15 mouse cellular contexts compared by ENCODE assay signal in genomic region chr9:91384693-91385560, GRCm38 (mm10). TPM values are rescaled to one million over a fixed set of nuclear protein-coding genes. Genes with fewer than 3 reads are reported as not detected.
A peak's percentile ranks its signal among the peaks of the same experiment; 100 is the strongest.
DNase-seq lines count a peak whose midpoint lies in the region; ATAC-seq and TF ChIP-seq lines count a peak whose summit lies in the region.
"Had no signal": no experiment of that assay in that cellular context is flagged by ENCODE, and none has a peak within 500 bp of the region (broad histone marks: within the 10 kb centered on the region; RNA-seq: fewer than 3 reads in every experiment).

No protein-coding gene starts in this region.

- no peak overlapping the region for H3K27ac ChIP-seq in intestine, embryonic 14.5 days (ENCODE audit: low read depth)
- no peak overlapping the region for H3K27ac ChIP-seq in intestine, postnatal 0 days (ENCODE audit: low read depth, low read length)
- peak overlapping the region; percentile 94 for H3K27ac ChIP-seq in hindbrain, embryonic 12.5 days
- peak overlapping the region; percentile 71 for H3K27ac ChIP-seq in midbrain, embryonic 14.5 days (replicated peaks; ENCODE audit: low read depth, low read length)
- no peak overlapping the region for H3K27ac ChIP-seq in kidney, adult 2 months (ENCODE audit: insufficient read depth, low read depth, low read length)
- H3K27ac ChIP-seq: embryonic facial prominence, embryonic 15.5 days; heart, embryonic 13.5 days; liver, embryonic 15.5 days; stomach, postnatal 0 days had no signal

- H3K4me2 ChIP-seq in intestine, embryonic 14.5 days (ENCODE audit: low read length), result no peak overlapping the region
- no peak overlapping the region for H3K4me2 ChIP-seq in intestine, postnatal 0 days (replicated peaks; ENCODE audit: low read depth)
- H3K4me2 ChIP-seq in hindbrain, embryonic 12.5 days (replicated peaks), result peak overlapping the region; percentile 79
- H3K4me2 ChIP-seq in midbrain, embryonic 14.5 days (ENCODE audit: low read length), result peak overlapping the region; percentile 59
- H3K4me2 ChIP-seq: embryonic facial prominence, embryonic 15.5 days; heart, embryonic 13.5 days; liver, embryonic 15.5 days had no signal

- H3K4me3 ChIP-seq in intestine, embryonic 14.5 days (ENCODE audit: low read depth, low read length), result no peak overlapping the region
- H3K4me3 ChIP-seq in intestine, postnatal 0 days (ENCODE audit: low read depth, low read length), result no peak overlapping the region
- 0 out of 2 replicates have a peak overlapping the region, but pooled peaks have one; percentile 5 for H3K4me3 ChIP-seq in hindbrain, embryonic 12.5 days
- no peak overlapping the region for H3K4me3 ChIP-seq in midbrain, embryonic 14.5 days (replicated peaks; ENCODE audit: low read depth, low read length)
- H3K4me3 ChIP-seq in kidney, adult 2 months (ENCODE audit: insufficient read depth, low read depth, low read length), result no peak overlapping the region
- H3K4me3 ChIP-seq: embryonic facial prominence, embryonic 15.5 days; liver, embryonic 15.5 days had no signal

- peaks cover 100% of the 10 kb centered on the region for H3K27me3 ChIP-seq in intestine, embryonic 14.5 days (replicated peaks; ENCODE audit: control insufficient read depth, insufficient read depth, low read length)
- peaks cover 97% of the 10 kb centered on the region for H3K27me3 ChIP-seq in intestine, postnatal 0 days (replicated peaks; ENCODE audit: control insufficient read depth, insufficient read depth, low read length)
- peaks cover 87% of the 10 kb centered on the region for H3K27me3 ChIP-seq in hindbrain, embryonic 12.5 days
- H3K27me3 ChIP-seq in midbrain, embryonic 14.5 days (ENCODE audit: control insufficient read depth, insufficient read depth, low read length), result peaks cover 65% of the 10 kb centered on the region
- H3K27me3 ChIP-seq in kidney, adult 2 months (replicated peaks; ENCODE audit: control insufficient read depth, insufficient read depth, low read length), result peaks cover 7% of the 10 kb centered on the region

- 0% methylated on average over 4 of the region's 4 CpGs for WGBS in intestine, embryonic 14.5 days
- WGBS in intestine, postnatal 0 days, result 3% methylated on average over 4 of the region's 4 CpGs
- WGBS in hindbrain, embryonic 12.5 days, result 9% methylated on average over 4 of the region's 4 CpGs
- WGBS in midbrain, embryonic 14.5 days, result 10% methylated on average over 4 of the region's 4 CpGs
- 6% methylated on average over 4 of the region's 4 CpGs for WGBS in kidney, adult 2 months

- DNase-seq in intestine, embryonic 14.5 days (ENCODE audit: low spot score), result peak; percentile 53
- no peak for DNase-seq in midbrain, embryonic 14.5 days
- no peak for DNase-seq in ovary, postnatal 10 days (ENCODE audit: low spot score)
- no peak for DNase-seq in kidney, adult 2 months
- DNase-seq in kidney, postnatal 4 days, result no peak
- DNase-seq: adrenal gland, adult 8-10 months; kidney, postnatal 36 days had no signal

- H3K36me3 ChIP-seq in intestine, embryonic 14.5 days (ENCODE audit: control insufficient read depth, insufficient read depth, low read length), result no peaks in the 10 kb centered on the region
- no peaks in the 10 kb centered on the region for H3K36me3 ChIP-seq in intestine, postnatal 0 days (ENCODE audit: control insufficient read depth, insufficient read depth)
- no peaks in the 10 kb centered on the region for H3K36me3 ChIP-seq in hindbrain, embryonic 12.5 days
- no peaks in the 10 kb centered on the region for H3K36me3 ChIP-seq in midbrain, embryonic 14.5 days (ENCODE audit: control insufficient read depth, insufficient read depth, low read length)
- H3K36me3 ChIP-seq in kidney, adult 2 months (ENCODE audit: control insufficient read depth, insufficient read depth, low read length), result no peaks in the 10 kb centered on the region
- H3K36me3 ChIP-seq: embryonic facial prominence, embryonic 15.5 days; heart, embryonic 13.5 days; liver, embryonic 15.5 days had no signal

- TF ChIP-seq POLR2A in kidney, adult 2 months (IDR thresholded peaks at IDR 0.05; ENCODE audit: low read depth, low read length), result no peak

- no peak for ATAC-seq in intestine, embryonic 14.5 days (replicated peaks; ENCODE audit: low FRiP score, low TSS enrichment, low read depth)
- no peak for ATAC-seq in intestine, postnatal 0 days
- ATAC-seq in hindbrain, embryonic 12.5 days (ENCODE audit: low FRiP score), result no peak
- ATAC-seq in midbrain, embryonic 14.5 days (ENCODE audit: low FRiP score, low TSS enrichment), result no peak
- ATAC-seq: CD4-positive, CD25-positive, alpha-beta regulatory T cell, adult 4 months; inflammation-experienced regulatory T-cells, adult 6 months had no signal

- no peaks in the 10 kb centered on the region for H3K9me3 ChIP-seq in intestine, embryonic 14.5 days (ENCODE audit: control insufficient read depth, low read length)
- H3K9me3 ChIP-seq in intestine, postnatal 0 days (ENCODE audit: control insufficient read depth), result no peaks in the 10 kb centered on the region
- no peaks in the 10 kb centered on the region for H3K9me3 ChIP-seq in hindbrain, embryonic 12.5 days (replicated peaks)
- no peaks in the 10 kb centered on the region for H3K9me3 ChIP-seq in midbrain, embryonic 14.5 days (ENCODE audit: control insufficient read depth, low read length)
- H3K9me3 ChIP-seq: embryonic facial prominence, embryonic 15.5 days; heart, embryonic 13.5 days; liver, embryonic 15.5 days had no signal

- peaks cover 4% of the 10 kb centered on the region; the same call in 1 of the 2 replicates for H3K4me1 ChIP-seq in intestine, embryonic 14.5 days (replicated peaks; ENCODE audit: control insufficient read depth, insufficient read depth, low read length)
- H3K4me1 ChIP-seq in intestine, postnatal 0 days (replicated peaks; ENCODE audit: control insufficient read depth, insufficient read depth, low read length), result peaks cover 2% of the 10 kb centered on the region; the same call in 1 of the 2 replicates
- H3K4me1 ChIP-seq in hindbrain, embryonic 12.5 days, result peaks cover 12% of the 10 kb centered on the region
- no peaks in the 10 kb centered on the region for H3K4me1 ChIP-seq in midbrain, embryonic 14.5 days (ENCODE audit: control insufficient read depth, insufficient read depth, low read length)
- H3K4me1 ChIP-seq in kidney, adult 2 months (ENCODE audit: control insufficient read depth, insufficient read depth, low read length), result no peaks in the 10 kb centered on the region
- H3K4me1 ChIP-seq: liver, embryonic 15.5 days had no signal

- TF ChIP-seq CTCF in intestine, postnatal 0 days (IDR thresholded peaks at IDR 0.05; ENCODE audit: low read depth), result no peak
- TF ChIP-seq CTCF in kidney, adult 2 months (conservative IDR thresholded peaks at IDR 0.05; ENCODE audit: insufficient read depth, insufficient read length, low read depth, low read length), result no peak

- no peak overlapping the region for H3K9ac ChIP-seq in intestine, embryonic 14.5 days (ENCODE audit: low read length)
- no peak overlapping the region for H3K9ac ChIP-seq in intestine, postnatal 0 days (ENCODE audit: low read depth, low read length)
- H3K9ac ChIP-seq in hindbrain, embryonic 12.5 days, result no peak overlapping the region; the same call in 1 of the 2 replicates
- H3K9ac ChIP-seq in midbrain, embryonic 14.5 days (replicated peaks; ENCODE audit: low read length), result no peak overlapping the region
- H3K9ac ChIP-seq: embryonic facial prominence, embryonic 15.5 days; heart, embryonic 13.5 days; liver, embryonic 15.5 days had no signal

RNA-seq across cellular contexts. Expression of gene Zic1, which starts 19.3 kb away (rescaled TPM):
- not detected in 2 replicates for polyA plus RNA-seq in intestine, embryonic 14.5 days (2014; fragmentation: Nextera tagmentation; extraction: Ambion mirVana)
- polyA plus RNA-seq in intestine, postnatal 0 days (2015; fragmentation: Nextera tagmentation; extraction: Ambion mirVana), result not detected in 2 replicates
- polyA plus RNA-seq in hindbrain, embryonic 12.5 days (2016; fragmentation: Nextera tagmentation; extraction: Ambion mirVana), result 17.0 and 17.9 TPM in 2 replicates
- 17.8 and 18.5 TPM in 2 replicates for polyA plus RNA-seq in midbrain, embryonic 14.5 days (2014; fragmentation: Nextera tagmentation; extraction: Ambion mirVana)
- not detected in 2 replicates for polyA plus RNA-seq in kidney, adult 2 months (2012; rRNA removed)
- polyA plus RNA-seq: CD4-positive, CD25-positive, alpha-beta regulatory T cell, adult 4 months; heart, embryonic 13.5 days; inflammation-experienced regulatory T-cells, adult 6 months; stomach, postnatal 0 days had no signal

RNA-seq across cellular contexts. Expression of gene Zic4, which starts 22.7 kb away (rescaled TPM):
- polyA plus RNA-seq in intestine, embryonic 14.5 days (2014; fragmentation: Nextera tagmentation; extraction: Ambion mirVana), result not detected in 2 replicates
- polyA plus RNA-seq in intestine, postnatal 0 days (2015; fragmentation: Nextera tagmentation; extraction: Ambion mirVana), result not detected in 2 replicates
- polyA plus RNA-seq in hindbrain, embryonic 12.5 days (2016; fragmentation: Nextera tagmentation; extraction: Ambion mirVana), result 54.0 and 55.0 TPM in 2 replicates
- polyA plus RNA-seq in midbrain, embryonic 14.5 days (2014; fragmentation: Nextera tagmentation; extraction: Ambion mirVana), result 32.4 and 49.1 TPM in 2 replicates
- polyA plus RNA-seq in kidney, adult 2 months (2012; rRNA removed), result not detected in 2 replicates
- polyA plus RNA-seq: heart, embryonic 13.5 days; inflammation-experienced regulatory T-cells, adult 6 months; liver, embryonic 15.5 days; stomach, postnatal 0 days had no signal

Comparison
In these comparisons a context has a peak if more than half of its experiments do, and no peak if none do; other contexts are left out.
1. H3K27ac ChIP-seq: peak in hindbrain, embryonic 12.5 days (single experiment) and midbrain, embryonic 14.5 days (single experiment); none in intestine, embryonic 14.5 days (single experiment), intestine, postnatal 0 days (single experiment) and kidney, adult 2 months (single experiment).
2. H3K4me2 ChIP-seq: peak in hindbrain, embryonic 12.5 days (single experiment) and midbrain, embryonic 14.5 days (single experiment); none in intestine, embryonic 14.5 days (single experiment) and intestine, postnatal 0 days (single experiment).
3. RNA of gene Zic1, which starts 19.3 kb away (polyA plus RNA-seq): 17.0 to 17.9 TPM in hindbrain, embryonic 12.5 days and 17.8 to 18.5 TPM in midbrain, embryonic 14.5 days; not detected in intestine, embryonic 14.5 days, not detected in intestine, postnatal 0 days and not detected in kidney, adult 2 months; every median in the first group is over 10 times any median in the second.
4. RNA of gene Zic4, which starts 22.7 kb away (polyA plus RNA-seq): 54.0 to 55.0 TPM in hindbrain, embryonic 12.5 days and 32.4 to 49.1 TPM in midbrain, embryonic 14.5 days; not detected in intestine, embryonic 14.5 days, not detected in intestine, postnatal 0 days and not detected in kidney, adult 2 months; every median in the first group is over 10 times any median in the second.